Mouse (Mus musculus) gastrocnemius, postnatal 25 days (tissue): Measurements from ENCODE around the gene Syt2. TPM values are rescaled to one million over a fixed set of nuclear protein-coding genes. Genes with fewer than 3 reads are reported as not detected.

ENCODE experiments used
- DNase-seq: peaks from one replicate; pipeline ENCODE4 v3.0.0; 2022
- total RNA-seq, 2 experiments: library from RNA; stranded (reverse); gene quantifications; 1 replicate in 1 of 2; 2 replicates in 1 of 2; pipeline ENCODE4 v1.2.3; 2021

Syt2 gene
- total RNA-seq, 2 experiments from 2014 or later: 0.05 TPM; not detected in 1

DNA sequence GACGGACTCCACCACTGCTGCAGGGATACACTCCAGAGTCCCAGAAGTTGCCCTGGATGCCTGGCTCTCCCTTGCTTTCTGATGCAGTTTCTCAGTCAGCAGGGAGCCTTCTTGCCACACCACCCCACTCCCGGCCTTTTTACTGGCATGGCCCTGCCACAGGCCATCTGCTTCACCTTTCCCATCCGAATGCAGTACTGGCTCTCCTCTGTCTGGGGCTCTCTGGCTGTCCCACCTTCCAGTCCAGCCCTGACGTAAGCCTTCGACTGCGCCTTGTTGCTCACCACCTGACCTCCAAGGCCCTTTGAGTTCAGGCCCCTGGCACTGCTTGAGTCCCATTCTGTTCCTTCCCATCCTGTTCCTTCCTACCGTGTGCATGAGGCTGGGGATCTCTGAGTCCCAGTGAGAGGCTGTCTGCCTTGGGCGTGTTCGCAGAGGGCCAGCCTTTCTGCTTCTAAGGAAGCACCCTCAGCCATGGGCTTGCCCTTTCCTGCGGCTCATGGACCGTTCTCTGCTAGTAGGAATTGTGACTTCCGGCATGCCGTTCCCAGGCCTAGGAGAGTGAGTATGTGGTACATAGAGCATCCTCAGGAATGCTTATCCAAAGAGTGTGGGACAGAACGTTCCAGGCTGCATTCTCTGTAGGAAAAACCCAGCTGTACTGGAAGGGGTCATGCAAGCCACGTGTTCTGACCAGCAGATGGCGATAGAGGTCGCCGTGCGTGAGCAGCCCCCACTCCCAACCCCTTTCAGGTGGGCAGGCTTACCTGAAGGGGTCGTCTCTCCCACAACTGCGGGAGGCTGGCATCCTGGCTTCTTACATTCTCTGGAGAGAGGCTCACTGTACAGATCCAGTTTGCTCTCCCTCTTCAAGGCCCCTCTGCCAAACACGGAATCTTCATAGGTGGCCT, 58.2 kb downstream of the Syt2 start:
- peak; percentile 25 for DNase-seq

DNA sequence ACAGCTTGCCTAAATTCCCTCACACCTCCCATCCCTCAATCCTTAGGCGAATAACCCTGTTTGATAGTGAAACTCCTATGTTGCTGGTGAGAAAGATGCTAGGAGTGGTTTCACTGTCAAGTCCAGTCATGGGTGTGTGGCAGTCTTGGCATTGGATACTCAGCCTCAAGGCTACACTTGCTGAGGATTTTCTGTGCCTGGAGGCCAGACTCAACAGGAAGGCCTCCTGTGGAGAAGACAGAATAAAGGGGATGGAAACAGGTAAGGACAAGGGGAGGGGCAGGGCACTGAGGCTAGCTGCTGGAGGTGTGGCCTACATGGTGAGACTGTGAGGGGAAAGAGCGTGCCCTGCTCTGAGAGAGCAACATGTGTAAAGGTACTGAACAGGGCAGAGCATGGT, 60.1 kb downstream of the Syt2 start:
- no peak for DNase-seq

DNA sequence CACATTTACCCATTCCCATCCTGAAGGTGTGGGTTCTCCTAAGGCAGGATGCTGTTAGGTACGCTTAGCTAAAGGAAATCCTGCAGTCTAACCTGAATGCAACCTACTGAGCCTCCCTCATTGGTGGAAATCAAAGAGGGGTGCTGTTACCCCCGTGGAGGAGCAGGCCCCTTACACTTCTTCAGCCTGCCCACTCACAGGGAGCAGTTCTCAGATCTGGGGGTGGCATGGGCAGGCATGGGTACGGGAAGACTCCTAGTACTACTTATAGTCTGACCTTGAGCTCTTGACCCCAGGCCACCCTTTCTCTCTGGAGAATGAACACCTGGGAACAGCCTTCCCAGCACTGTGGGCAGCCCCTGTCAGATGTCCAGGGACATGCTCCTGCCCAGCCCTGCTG, 61.0 kb downstream of the Syt2 start:
- no peak for DNase-seq

DNA sequence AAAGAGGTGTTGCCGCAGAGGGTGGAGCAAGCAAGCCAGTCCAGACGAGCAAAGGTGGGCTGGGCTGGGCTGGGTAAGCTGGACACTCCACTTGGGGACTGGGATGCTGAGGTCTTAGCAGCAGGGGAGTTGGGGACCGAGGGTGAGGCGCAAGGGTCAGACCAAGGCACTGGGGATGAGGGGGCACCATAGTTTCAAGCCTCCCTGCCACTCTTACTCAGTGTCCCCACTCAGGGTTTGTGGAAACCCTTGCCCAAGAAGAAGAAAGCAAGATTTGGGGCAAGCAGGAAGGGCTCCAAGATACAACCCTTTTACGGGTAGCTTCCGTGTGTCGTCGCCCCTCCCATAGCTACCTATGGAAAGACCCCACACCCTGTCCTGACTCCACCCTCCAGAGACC, 61.8 kb downstream of the Syt2 start:
- DNase-seq: no peak

DNA sequence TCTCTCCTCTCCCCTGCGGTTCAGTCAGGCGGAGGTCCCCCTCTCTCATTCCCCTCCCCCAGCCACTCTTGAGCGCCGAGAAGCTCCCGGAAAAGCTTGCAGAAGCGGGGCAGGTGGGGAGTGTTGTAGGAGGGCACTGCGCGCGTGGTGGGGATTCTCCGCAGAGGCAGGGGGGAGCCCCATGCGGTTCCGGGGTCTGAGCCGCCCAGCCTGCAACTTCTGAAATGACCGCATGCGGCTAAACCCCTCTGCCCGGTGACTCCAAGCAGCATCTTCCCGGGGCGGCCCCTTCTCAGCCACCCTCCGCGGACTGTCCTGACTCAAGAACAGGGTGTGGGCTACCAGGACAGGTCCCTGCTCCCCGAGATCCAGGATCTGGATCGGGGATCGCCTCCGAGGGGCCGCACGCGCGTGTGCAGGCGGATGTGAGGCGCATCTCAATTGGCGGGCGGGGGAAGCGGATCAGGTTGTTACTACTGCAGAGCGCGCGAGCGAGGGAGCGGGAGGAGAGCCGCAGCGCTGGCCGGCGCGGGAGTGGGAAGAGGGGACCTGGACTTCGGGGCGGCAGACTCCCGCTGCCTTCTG, 62.4 kb downstream of the Syt2 start:
- no peak for DNase-seq

DNA sequence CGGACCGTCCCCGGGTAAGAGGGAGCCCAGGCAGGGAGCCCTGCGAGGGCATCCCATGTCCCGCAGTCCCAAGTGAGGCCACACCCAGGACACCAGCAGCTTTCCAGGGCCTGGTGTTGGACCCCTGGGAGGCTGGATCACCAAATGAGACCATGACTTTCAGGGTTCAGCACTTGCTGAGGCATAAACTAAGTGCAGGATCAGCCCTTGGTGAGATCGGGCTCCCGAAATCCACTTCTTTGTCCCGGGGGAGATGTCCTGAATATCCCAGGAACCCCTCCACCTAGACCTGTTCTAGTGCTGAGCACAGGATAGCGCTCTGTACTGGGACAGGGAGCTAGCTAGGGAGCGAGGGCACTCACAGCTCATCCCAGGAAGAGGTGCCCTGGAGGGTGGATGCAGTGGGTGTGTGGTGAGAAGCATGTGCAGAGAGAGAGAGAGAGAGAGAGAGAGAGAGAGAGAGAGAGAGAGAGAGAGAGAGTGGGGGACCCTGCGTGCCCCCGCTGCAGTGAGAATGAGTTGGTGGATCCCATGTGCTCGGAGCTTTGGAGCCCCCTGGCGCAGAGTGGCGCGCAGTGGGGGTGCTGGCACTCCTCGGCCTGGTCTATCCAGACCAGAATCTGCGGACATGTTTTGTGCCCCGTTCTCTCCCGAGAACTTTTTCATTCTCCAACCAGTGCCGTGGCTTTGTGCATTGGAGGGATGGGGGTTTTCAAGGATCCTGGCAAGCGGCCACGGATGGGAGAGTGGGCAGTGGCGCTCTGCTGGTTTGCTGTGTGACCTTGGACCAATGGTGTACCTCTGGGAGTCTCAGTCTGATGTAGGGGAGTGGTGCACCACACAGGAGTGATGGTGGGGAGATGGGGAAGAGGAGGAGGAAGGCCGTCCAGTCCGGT, 63.2 kb downstream of the Syt2 start:
- no peak for DNase-seq

DNA sequence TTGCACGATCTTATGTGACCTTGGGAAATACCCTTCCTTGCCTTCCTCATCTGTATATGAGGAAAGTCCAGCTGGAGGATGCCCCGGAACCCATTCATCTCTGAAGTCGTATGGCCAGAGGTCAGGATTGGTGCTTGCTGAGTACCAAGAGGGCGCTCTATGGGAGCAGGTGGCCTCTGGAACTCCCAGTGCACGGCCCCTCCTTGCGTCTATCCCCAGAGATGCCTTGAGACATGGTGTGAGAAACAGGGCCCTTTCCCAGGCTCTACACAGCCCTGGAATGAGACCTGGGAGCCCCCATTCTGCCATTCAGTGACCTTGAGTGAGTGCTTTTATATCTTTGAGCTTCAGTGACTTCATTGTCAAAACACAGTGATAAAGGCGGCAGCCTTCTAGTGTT, 64.6 kb downstream of the Syt2 start:
- DNase-seq: no peak

DNA sequence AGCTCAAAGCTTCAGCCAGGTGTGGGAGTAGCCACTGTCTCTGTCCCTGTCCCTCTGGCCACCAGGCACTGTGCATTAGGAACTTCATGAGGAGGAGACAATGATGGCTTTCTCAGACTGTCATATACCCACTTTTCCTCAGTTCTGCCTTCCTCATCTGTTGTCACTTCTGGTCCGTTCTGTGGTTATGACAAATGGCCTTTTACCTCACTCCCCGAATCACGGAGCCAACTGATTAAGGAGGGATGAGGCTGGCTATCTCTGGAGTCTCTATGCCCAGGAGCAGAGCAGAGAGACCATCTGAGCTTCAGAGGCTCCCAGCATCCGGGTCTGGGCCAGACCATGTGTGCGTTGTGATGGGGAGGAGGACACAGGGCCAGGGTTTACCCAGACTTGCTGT, 65.2 kb downstream of the Syt2 start:
- DNase-seq: no peak

DNA sequence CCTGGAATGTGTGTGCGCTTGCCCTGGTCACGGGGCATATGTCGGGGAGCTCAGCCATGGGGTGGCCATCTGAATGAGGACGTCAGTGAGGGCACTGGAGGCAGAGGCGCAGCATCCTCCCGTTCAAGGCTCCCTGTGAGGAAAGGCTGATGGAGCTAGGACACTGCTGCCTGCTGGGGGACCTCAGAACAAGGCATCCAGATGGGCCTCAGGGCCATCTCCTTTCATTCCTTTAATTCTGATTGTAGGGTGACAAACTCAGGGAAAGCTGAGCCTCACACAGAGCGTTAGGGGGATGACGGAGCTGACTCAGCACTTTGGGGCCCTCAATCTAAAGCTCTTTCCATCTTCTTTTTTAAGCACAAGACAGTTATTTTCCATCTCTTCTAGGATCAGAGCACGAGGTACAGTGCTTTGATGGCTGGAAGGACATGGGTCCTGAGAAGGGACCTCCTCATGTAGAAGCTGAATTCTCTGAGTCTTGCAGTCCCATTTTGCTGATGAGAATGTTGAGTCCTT, 66.4 kb downstream of the Syt2 start:
- DNase-seq: no peak

DNA sequence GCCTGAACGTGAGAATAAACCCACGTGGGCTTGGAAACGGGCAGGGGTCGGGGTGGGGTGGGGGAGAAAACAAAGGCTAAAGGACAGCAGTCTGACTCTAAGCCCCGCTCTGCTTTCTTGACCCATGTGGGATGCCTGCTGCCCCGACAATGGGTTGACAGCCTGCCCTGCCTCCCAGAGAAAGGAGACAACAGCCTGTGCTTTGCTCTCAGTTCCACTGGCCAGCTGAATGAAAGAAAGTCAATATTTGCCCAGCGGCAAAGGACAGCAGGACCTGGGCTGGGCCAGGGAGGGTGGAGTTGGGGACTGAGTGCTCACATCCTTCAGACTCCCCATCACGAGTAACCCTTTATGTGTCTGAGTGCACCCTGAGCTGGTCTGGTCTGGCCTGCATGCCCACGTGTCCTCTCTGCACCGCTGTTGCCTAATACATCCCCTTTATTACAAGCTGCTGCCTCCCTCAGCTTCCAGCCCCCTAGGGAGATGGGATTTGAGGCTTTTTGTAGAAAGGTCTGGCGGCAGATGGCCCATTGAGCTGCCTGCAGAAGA, 67.0 kb downstream of the Syt2 start:
- DNase-seq: no peak

DNA sequence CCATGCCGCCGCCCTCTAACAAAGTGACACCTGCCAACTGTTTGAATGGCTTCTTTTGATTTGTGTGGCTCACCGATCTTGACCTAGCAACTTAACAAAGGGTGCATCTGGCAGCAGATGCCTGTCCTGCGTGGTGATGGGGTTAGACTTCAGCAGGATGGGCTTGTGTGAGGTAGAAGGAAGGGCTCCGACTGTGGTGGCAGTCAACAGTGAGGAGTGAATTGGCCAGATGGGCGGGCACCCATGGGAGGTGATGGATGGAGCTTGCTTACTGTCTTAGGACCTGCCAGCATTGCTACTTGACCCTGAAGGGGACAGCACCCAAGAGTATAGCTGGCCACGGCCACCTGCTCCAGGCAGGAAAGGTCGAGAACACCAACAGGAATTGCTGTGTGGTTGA, 67.7 kb downstream of the Syt2 start:
- DNase-seq: no peak

DNA sequence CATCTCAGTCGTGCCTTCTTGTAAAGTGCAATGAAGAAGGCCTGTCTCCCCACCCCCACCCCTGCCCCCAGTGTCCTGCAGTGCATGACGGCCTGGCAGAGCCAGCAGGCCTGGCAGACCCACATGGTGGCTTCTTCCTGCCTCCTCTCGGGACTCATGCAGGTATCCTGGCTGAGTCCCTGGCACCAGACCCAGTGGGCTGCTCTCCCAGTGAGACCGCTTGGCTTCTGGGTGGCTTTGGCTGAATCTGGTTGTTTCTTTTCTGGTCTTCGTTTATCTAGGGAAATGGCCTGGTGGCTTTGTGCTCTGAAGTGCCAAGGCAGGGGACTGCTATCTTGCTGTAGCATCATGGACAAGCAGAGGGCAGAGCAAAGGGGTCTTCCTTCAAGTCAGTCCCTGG, 68.6 kb downstream of the Syt2 start:
- DNase-seq: no peak

DNA sequence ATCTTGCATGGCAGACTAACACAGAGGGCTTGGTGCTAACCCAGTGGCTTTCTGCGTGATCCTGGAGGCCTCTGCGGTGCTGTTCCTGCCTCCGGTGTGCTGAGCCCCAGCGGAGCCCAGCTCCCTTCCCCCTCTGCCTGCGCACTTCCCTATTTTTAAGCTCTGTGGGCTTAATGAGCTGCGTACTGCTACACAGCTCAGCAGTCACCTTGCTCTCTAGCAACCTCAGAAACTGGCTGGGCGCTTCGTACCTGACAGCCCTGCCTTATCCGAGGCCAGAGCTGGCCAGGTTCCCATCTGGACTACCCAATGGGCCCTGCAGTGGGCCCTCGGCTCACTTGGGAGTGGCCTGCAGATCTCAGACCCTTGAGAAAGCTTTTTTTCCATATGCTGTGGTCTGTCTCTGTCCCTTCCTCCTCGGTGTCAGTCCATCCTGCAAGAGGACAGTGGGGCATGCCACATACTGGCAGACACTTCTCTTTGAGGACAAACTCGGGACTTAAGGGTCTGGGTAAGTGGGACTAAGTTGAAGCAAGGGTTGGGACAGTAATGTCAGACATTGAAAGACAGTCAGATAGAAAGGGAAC, 73.3 kb downstream of the Syt2 start:
- DNase-seq: no peak

DNA sequence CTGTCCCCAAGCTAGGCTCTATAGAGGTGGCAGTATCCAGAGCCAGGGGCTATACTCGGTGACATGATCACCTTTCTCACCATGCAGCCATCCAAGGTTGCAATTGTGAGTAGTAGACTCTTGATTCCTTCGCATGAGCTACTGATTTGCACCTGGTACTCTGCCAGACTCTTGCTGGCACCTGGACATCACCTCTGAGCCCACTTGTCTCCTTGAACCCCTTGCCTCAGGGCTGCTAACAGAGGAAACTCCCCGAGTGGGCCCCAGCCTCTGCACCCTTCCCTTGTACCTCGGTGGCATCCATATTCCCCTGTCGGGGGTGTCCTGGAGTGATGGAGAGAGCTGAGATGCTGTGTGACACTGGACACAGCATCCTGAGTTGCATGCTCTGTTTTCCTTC, 75.0 kb downstream of the Syt2 start:
- DNase-seq: no peak

DNA sequence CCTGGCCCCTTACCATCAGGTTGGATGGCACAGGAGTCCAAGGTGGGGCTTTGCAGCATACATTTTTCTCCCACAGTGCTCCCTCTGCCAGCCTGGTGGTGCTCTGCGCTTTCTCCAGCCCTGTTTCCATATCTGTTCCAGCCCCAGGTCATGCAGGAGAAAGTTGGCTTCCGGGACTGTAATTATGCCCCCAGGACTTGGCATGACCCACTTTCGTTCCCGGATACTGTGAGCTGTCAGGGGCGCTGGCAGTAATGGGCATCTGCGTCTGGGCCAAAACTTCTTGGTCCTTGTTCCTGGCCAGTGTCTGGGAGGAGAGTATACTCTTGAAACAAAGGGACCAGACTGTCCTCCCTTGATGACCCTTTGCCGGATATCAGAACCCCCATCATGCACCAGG, 76.4 kb downstream of the Syt2 start:
- DNase-seq: no peak

DNA sequence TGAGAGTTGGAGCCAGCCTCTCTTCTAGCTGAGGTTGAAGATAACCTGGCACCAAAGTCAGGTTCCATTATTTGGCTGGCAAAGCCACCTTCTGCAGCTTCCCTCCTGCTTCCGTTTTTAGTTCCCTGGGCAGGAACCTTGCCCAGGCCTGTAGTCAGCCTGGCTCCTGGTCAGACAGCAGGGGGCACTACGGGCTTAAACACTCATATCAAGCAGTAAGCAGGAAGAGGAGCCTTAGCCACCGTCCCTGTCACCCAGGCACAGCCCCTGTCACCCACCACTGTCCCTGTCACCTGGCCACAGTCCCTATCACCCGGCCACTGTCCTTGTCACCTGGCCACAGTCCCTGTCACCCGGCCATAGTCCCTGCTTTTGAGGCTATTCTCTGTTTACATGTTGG, 78.8 kb downstream of the Syt2 start:
- DNase-seq: peak; percentile 64

DNA sequence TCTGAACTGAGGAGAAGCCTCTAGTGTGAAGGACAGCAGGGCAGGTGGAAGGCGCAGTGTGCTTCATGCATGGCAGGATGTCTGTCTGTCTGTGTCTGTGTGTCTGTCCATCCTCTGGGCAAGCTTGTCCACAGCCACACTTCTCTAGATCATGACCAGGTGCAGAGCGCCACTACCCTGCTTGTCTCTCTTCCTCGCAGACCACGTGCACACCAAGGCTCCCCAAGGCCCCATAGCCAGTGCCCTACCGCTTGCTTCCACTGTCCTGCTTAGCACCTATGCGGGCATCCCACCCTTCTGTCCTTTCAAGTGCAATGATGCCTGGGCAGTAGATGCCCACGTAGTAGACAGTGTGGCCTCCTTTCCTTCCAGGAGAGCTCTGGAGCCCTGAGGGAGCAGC, 80.0 kb downstream of the Syt2 start:
- no peak for DNase-seq

DNA sequence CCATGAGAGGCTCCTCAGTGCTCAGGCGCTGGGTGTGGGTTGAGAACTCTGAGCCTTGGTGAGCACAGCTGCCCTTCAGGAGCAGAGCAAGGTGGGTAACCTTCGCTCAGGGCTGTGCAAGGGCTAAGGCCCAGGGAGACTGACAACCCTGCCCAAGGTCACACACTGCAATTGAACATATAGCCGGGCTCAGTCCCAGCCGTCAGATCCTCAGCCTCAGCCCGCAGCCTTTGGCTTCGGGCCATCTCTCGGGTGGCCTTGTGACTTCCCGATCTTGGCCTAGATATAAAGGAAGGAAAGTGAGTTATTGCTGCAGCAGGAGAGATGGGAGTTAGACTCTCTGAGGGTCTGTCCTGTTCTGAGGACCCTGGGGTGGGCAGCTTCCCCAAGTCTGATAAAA, 80.8 kb downstream of the Syt2 start:
- no peak for DNase-seq

DNA sequence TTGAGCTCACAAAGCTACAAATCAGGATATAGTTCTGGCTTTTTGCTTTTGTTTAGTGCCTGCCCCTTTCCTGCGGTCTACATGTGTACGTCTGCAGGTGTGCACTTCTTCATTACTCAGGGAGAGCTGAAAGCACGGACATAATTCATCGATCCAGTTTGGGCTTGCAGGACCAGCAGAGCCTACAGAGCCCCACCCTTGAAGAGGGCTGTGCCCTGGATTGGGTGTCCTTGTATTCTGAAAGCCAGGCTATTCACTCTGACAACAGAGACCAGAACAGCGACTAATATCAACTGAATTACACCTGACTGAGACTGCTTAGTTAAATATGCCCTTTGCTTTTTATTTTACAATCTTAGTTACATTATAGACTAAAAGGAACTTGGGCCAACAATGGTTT, 87.2 kb downstream of the Syt2 start:
- DNase-seq: no peak

DNA sequence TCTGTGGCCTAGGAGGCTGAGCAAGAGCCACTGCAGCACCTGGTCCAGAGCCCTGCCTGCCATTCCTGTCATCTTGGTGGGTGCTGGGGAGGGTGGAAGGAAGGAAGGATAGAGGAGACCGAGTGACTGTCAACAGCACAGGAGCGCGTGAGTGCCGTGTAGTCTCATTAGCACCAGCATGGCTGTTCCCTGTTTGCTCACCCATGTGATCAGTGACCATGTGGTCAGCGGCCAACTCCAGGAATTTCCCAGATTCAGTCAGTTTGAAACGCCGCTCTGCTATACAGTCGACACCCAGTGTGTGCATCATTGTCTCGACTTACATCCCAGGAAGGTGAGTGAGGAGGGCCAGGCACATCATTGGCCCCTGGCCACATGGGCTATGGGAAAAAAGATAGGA, 91.0 kb downstream of the Syt2 start:
- DNase-seq: no peak

DNA sequence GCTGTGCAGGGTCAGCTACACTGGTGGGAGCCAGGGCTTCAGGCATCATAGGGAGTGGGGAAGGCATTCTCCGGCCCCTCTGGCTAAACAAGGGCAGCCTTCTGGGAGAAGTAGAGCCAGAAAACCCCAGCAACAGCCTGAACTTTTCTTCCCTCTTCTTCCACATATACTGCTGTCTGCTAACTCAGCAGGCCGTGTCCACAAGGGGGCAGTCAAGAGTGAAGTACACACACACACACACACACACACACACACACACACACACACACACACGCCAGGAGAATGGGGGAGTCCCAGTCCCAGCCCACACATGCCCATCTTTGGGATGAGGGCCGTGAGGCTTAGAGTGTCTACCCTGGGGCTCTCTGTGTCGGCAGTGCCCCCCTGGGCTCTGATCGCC, 95.0 kb downstream of the Syt2 start:
- DNase-seq: no peak
